In the genomic region with DNA sequence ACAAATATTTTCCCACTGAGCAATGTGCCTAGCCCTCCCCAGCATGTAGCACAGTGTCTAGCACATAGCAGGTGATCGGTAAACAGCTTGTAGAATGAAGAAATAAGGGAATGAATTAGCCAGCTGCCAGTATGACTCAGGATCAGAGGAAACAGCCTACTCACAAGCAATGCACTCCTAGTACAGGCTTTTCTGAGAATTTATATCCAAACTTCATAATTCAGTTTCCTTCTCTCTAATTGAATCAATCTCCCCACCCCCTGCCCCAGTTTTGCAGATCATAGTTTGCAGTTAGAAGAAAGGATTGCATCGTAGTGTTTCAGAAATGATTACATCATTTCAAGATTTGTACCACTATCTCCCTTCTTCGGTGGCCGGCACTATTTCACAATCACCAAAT, we compare ENCODE assay signal across 18 mouse cellular contexts. TPM values are rescaled to one million over a fixed set of nuclear protein-coding genes. Genes with fewer than 3 reads are reported as not detected.
DNase-seq lines count a peak whose midpoint lies in the region; ATAC-seq and TF ChIP-seq lines count a peak whose summit lies in the region.
"Had no signal": no experiment of that assay in that cellular context is flagged by ENCODE, and none has a peak within 500 bp of the region (broad histone marks: within the 10 kb centered on the region; RNA-seq: fewer than 3 reads in every experiment).

No protein-coding gene starts in this region.

- no peak overlapping the region for H3K9ac ChIP-seq in hindbrain, postnatal 0 days (replicated peaks; ENCODE audit: low read length)
- H3K9ac ChIP-seq in hindbrain, embryonic 16.5 days (ENCODE audit: low read depth, low read length), result no peak overlapping the region
- H3K9ac ChIP-seq: embryonic facial prominence, embryonic 12.5 days; hindbrain, embryonic 15.5 days; liver, embryonic 12.5 days; neural tube, embryonic 12.5 days had no signal

- no peak overlapping the region for H3K27ac ChIP-seq in hindbrain, postnatal 0 days
- no peak overlapping the region for H3K27ac ChIP-seq in hindbrain, embryonic 16.5 days (ENCODE audit: low read depth, low read length)
- no peak overlapping the region for H3K27ac ChIP-seq in hindbrain, embryonic 10.5 days
- H3K27ac ChIP-seq: embryonic facial prominence, embryonic 12.5 days; gastrocnemius, adult 2 months; hindbrain, embryonic 15.5 days; liver, embryonic 12.5 days; neural tube, embryonic 12.5 days had no signal

- H3K4me1 ChIP-seq in hindbrain, postnatal 0 days (ENCODE audit: insufficient read depth, low read length), result no peaks in the 10 kb centered on the region
- H3K4me1 ChIP-seq in hindbrain, embryonic 16.5 days (ENCODE audit: control insufficient read depth, insufficient read depth, low read depth, low read length), result no peaks in the 10 kb centered on the region
- H3K4me1 ChIP-seq in hindbrain, embryonic 10.5 days (replicated peaks), result no peaks in the 10 kb centered on the region
- H3K4me1 ChIP-seq: hindbrain, embryonic 15.5 days; liver, embryonic 12.5 days; neural tube, embryonic 12.5 days had no signal

- no peaks in the 10 kb centered on the region for H3K79me2 ChIP-seq in myocyte (ENCODE audit: control insufficient read depth, insufficient read depth)

- TF ChIP-seq POLR2A in myocyte (IDR thresholded peaks at IDR 0.05; ENCODE audit: insufficient read length, low read depth), result no peak

- no peaks in the 10 kb centered on the region for H3K27me3 ChIP-seq in hindbrain, postnatal 0 days (ENCODE audit: insufficient read depth, low read length)
- H3K27me3 ChIP-seq in hindbrain, embryonic 16.5 days (replicated peaks; ENCODE audit: control insufficient read depth, insufficient read depth, low read length), result no peaks in the 10 kb centered on the region
- H3K27me3 ChIP-seq in myocyte (ENCODE audit: control insufficient read depth, insufficient read depth, insufficient read length), result no peaks in the 10 kb centered on the region
- H3K27me3 ChIP-seq in hindbrain, embryonic 10.5 days (ENCODE audit: insufficient read depth, poor library complexity, severe bottlenecking), result no peaks in the 10 kb centered on the region
- H3K27me3 ChIP-seq: embryonic facial prominence, embryonic 12.5 days; hindbrain, embryonic 15.5 days; liver, embryonic 12.5 days; neural tube, embryonic 12.5 days had no signal

- H3K9me3 ChIP-seq in hindbrain, postnatal 0 days (ENCODE audit: low read length), result no peaks in the 10 kb centered on the region
- no peaks in the 10 kb centered on the region for H3K9me3 ChIP-seq in hindbrain, embryonic 16.5 days (ENCODE audit: control insufficient read depth, low read length)
- H3K9me3 ChIP-seq in hindbrain, embryonic 10.5 days, result no peaks in the 10 kb centered on the region
- H3K9me3 ChIP-seq: embryonic facial prominence, embryonic 12.5 days; hindbrain, embryonic 15.5 days; liver, embryonic 12.5 days; neural tube, embryonic 12.5 days had no signal

- DNase-seq in hindbrain, postnatal 0 days (ENCODE audit: low spot score), result no peak
- peak; percentile 11 for DNase-seq in lung, postnatal 36 days
- DNase-seq in lung, postnatal 14 days, result no peak
- peak; percentile 53 for DNase-seq in NIH3T3 (ENCODE audit: low read depth)
- no peak for DNase-seq in hindbrain, embryonic 10.5 days (ENCODE audit: low spot score)
- DNase-seq: cerebellum, adult 18-20 months; gastrocnemius, adult 2 months; heart, postnatal 10 days; kidney, adult 8-10 months; lung, postnatal 4 days; midbrain, embryonic 14.5 days had no signal

- no peak overlapping the region for H3ac ChIP-seq in myocyte (ENCODE audit: control insufficient read depth, insufficient read length)

- no peak for TF ChIP-seq CTCF in hindbrain, postnatal 0 days (IDR thresholded peaks at IDR 0.05; ENCODE audit: low read depth)

- no peaks in the 10 kb centered on the region for H3K36me3 ChIP-seq in hindbrain, postnatal 0 days (ENCODE audit: insufficient read depth, low read length)
- no peaks in the 10 kb centered on the region for H3K36me3 ChIP-seq in hindbrain, embryonic 16.5 days (ENCODE audit: control insufficient read depth, insufficient read depth, low read length)
- H3K36me3 ChIP-seq in myocyte (ENCODE audit: control insufficient read depth, insufficient read depth), result no peaks in the 10 kb centered on the region
- no peaks in the 10 kb centered on the region for H3K36me3 ChIP-seq in hindbrain, embryonic 10.5 days
- H3K36me3 ChIP-seq: embryonic facial prominence, embryonic 12.5 days; hindbrain, embryonic 15.5 days; liver, embryonic 12.5 days; neural tube, embryonic 12.5 days had no signal

- H3K4me3 ChIP-seq in hindbrain, postnatal 0 days (ENCODE audit: low read length), result no peak overlapping the region
- H3K4me3 ChIP-seq in hindbrain, embryonic 16.5 days (ENCODE audit: low read length), result no peak overlapping the region
- no peak overlapping the region for H3K4me3 ChIP-seq in myocyte
- H3K4me3 ChIP-seq in hindbrain, embryonic 10.5 days, result no peak overlapping the region
- H3K4me3 ChIP-seq: embryonic facial prominence, embryonic 12.5 days; gastrocnemius, adult 2 months; hindbrain, embryonic 15.5 days; liver, embryonic 12.5 days; neural tube, embryonic 12.5 days had no signal

- 0 out of 2 replicates have a peak, but pooled peaks have one; percentile 10 for ATAC-seq in hindbrain, postnatal 0 days
- no peak for ATAC-seq in hindbrain, embryonic 16.5 days
- no peak for ATAC-seq in activated CD4-positive, CD25-positive, alpha-beta regulatory T cell, adult 4 months
- ATAC-seq: liver, embryonic 12.5 days had no signal

- WGBS in hindbrain, postnatal 0 days, result 71% methylated on average over 4 of the region's 4 CpGs
- 74% methylated on average over 4 of the region's 4 CpGs for WGBS in hindbrain, embryonic 16.5 days
- WGBS in hindbrain, embryonic 10.5 days, result 86% methylated on average over 4 of the region's 4 CpGs

- H3K4me2 ChIP-seq in hindbrain, postnatal 0 days (ENCODE audit: low read depth, low read length), result no peak overlapping the region
- H3K4me2 ChIP-seq in hindbrain, embryonic 16.5 days (ENCODE audit: low read length), result no peak overlapping the region
- H3K4me2 ChIP-seq in myocyte (ENCODE audit: low read depth), result peak overlapping the region; percentile 3
- H3K4me2 ChIP-seq: embryonic facial prominence, embryonic 12.5 days; hindbrain, embryonic 15.5 days; liver, embryonic 12.5 days; neural tube, embryonic 12.5 days had no signal

TF ChIP-seq in myocyte, 11 proteins besides CTCF, POLR2A, EP300 and RAD21:
- no peak for TF ChIP-seq REST (IDR thresholded peaks at IDR 0.05; ENCODE audit: insufficient read depth, insufficient read length)
- TF ChIP-seq CEBPB (IDR thresholded peaks at IDR 0.05; ENCODE audit: insufficient read depth, poor library complexity, severe bottlenecking), result peak; percentile 71
- no peak for TF ChIP-seq TCF12 (IDR thresholded peaks at IDR 0.05; ENCODE audit: insufficient read depth, poor library complexity, severe bottlenecking)
- TF ChIP-seq E2F4 (IDR thresholded peaks at IDR 0.05; ENCODE audit: insufficient read depth), result no peak
- TF ChIP-seq MYOG (IDR thresholded peaks at IDR 0.05; ENCODE audit: control insufficient read depth in 1 of 3, insufficient read depth in 1 of 3, insufficient read length in 2 of 3, low read depth in 2 of 3), result no peak
- no peak for TF ChIP-seq SRF (IDR thresholded peaks at IDR 0.05; ENCODE audit: control insufficient read depth, insufficient read length, low read depth)
- TF ChIP-seq TCF3 (IDR thresholded peaks at IDR 0.05; ENCODE audit: insufficient read length, low read depth), result no peak
- no peak for TF ChIP-seq POLR2AphosphoS2 (IDR thresholded peaks at IDR 0.05; ENCODE audit: insufficient read length, low read depth)
- no peak for TF ChIP-seq USF1 (IDR thresholded peaks at IDR 0.05; ENCODE audit: low read depth)
- TF ChIP-seq MYOD1 (IDR thresholded peaks at IDR 0.05; ENCODE audit: control insufficient read depth in 1 of 3, insufficient read length in 2 of 3, low read depth in 2 of 3), result peak; percentile 23 to 54 (median 38)
- TF ChIP-seq MAX (IDR thresholded peaks at IDR 0.05; ENCODE audit: low read depth), result no peak
TF ChIP-seq in myocyte: peak in this region for 2.

RNA-seq across cellular contexts. Expression of a gene that starts 26.4 kb away (rescaled TPM):
- total RNA-seq in hindbrain, postnatal 0 days (2014; rRNA removed), result 12.7 and 18.2 TPM in 2 replicates
- polyA plus RNA-seq in hindbrain, postnatal 0 days (2015; fragmentation: Nextera tagmentation; extraction: Ambion mirVana), result 15.1 and 17.3 TPM in 2 replicates
- 16.2 and 26.1 TPM in 2 replicates for polyA plus RNA-seq in hindbrain, embryonic 16.5 days (2015; fragmentation: Nextera tagmentation; extraction: Ambion mirVana)
- polyA plus RNA-seq in myocyte (2012; fragmentation: generic; extraction: Trizol), result 9.8 TPM
- 38.7 and 42.7 TPM in 2 replicates for polyA plus RNA-seq in hindbrain, embryonic 10.5 days (2016; fragmentation: Nextera tagmentation; extraction: Ambion mirVana)
- under 1 TPM in 1 of 2 experiments, not detected in 1; 0.12 TPM for polyA plus RNA-seq in activated CD4-positive, CD25-positive, alpha-beta regulatory T cell, adult 4 months (2017; shearing (Covaris generic))

Comparison
In these comparisons a context has a peak if more than half of its experiments do, and no peak if none do; other contexts are left out.
1. DNase-seq: peak in lung, postnatal 36 days (single experiment) and NIH3T3 (single experiment); none in hindbrain, postnatal 0 days (single experiment), lung, postnatal 14 days (single experiment) and hindbrain, embryonic 10.5 days (single experiment).